Mouse (Mus musculus) stomach, postnatal 0 days (tissue): ENCODE results near the gene Tmod1.

ENCODE experiments used
- CTCF ChIP-seq: IDR thresholded peaks from 2 replicates; pipeline ENCODE4 v1.5.1; 2016; ENCODE audit warnings: antibody characterized with exemption, low read depth, mild to moderate bottlenecking, moderate library complexity
- EP300 ChIP-seq: optimal IDR thresholded peaks from 2 replicates; pipeline ENCODE3; 2016; ENCODE audit warnings: antibody characterized with exemption

GRCm38 (mm10) chr4:46117536-46117935 is 78.8 kb downstream of the Tmod1 start:
- TF ChIP-seq CTCF: no peak
- no peak for TF ChIP-seq EP300
